Mouse (Mus musculus) ES-Bruce4 (cell line): ENCODE measurements at regions not wholly inside any gene's neighbourhood (a gene's known extent, or its start where the extent isn't known, plus 50 kb on each side); places are given as distances from the start of the nearest gene placed in this dataset.

Experiments used
- CTCF ChIP-seq: IDR thresholded peaks from one replicate; pipeline ENCODE4 v1.8.1; 2011; ENCODE audit warnings: low read depth, low read length
- POLR2A ChIP-seq: IDR thresholded peaks from one replicate; pipeline ENCODE4 v1.8.1; 2011; ENCODE audit warnings: low read length; ENCODE audit not compliant: insufficient read depth

DNA sequence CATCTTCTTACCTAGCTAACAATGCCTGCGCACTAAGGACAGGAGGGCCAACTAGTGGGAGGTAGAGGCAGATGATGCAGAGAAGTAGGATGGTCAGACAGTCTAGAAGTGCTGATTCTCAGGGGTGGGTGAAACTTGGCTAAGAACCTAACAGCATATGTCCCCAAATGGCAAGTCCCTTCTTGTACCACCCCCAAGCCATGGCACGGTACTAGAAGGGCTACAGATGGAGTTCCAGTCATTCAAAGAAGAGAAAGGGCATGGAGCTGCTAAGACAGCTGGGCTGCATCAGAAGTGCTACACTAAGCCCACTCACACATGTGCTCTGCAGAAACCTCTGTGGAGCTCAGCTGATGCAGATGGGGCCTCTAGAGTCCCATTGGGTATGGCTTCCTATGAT is 2078.8 kb upstream of the Lrrc6 start:
- TF ChIP-seq POLR2A: no peak
- no peak for TF ChIP-seq CTCF
